Mouse (Mus musculus) fat pad, adult 2 months (tissue): ENCODE measurements around the gene Fsip1.
A peak's percentile ranks its signal among the peaks of the same experiment; 100 is the strongest.

Experiments used
- DNase-seq: peaks from one replicate; pipeline ENCODE4 v3.0.0-alpha.2; 2011; ENCODE audit warnings: low read depth, low spot score; ENCODE audit errors: extremely low read depth

Fsip1 gene

GRCm38 (mm10) chr2:118111116-118111487, 145.7 kb downstream of the Fsip1 start:
- DNase-seq = no peak

GRCm38 (mm10) chr2:118110225-118110915, 146.4 kb downstream of the Fsip1 start:
- DNase-seq = no peak

- DNase-seq = no peak
These were observed 154.6 kb downstream of the Fsip1 start for GRCm38 (mm10) chr2:118102169-118102568.

- no peak for DNase-seq
These were observed 157.7 kb downstream of the Fsip1 start for GRCm38 (mm10) chr2:118099104-118099503.

- no peak for DNase-seq
These were observed 165.5 kb downstream of the Fsip1 start for GRCm38 (mm10) chr2:118091226-118091625.

- no peak for DNase-seq
These were observed 169.6 kb downstream of the Fsip1 start for GRCm38 (mm10) chr2:118087044-118087726.

- DNase-seq = peak; percentile 80
These were observed 171.1 kb downstream of the Fsip1 start for GRCm38 (mm10) chr2:118085647-118086046.

- DNase-seq = no peak
These were observed 172.1 kb downstream of the Fsip1 start for GRCm38 (mm10) chr2:118084693-118085092.

- no peak for DNase-seq
These were observed 173.1 kb downstream of the Fsip1 start for GRCm38 (mm10) chr2:118083652-118084051.

- DNase-seq = peak; percentile 96
These were observed 175.2 kb downstream of the Fsip1 start for GRCm38 (mm10) chr2:118081581-118081980.
